Mouse (Mus musculus) kidney, postnatal 0 days (tissue): ENCODE data around the gene Erc1. TPM values are rescaled to one million over a fixed set of nuclear protein-coding genes. Genes with fewer than 3 reads are reported as not detected.

Source experiments
- ATAC-seq: fragments of 200-750 bp; cut with Nextera tagmentation; replicated peaks from 2 replicates; pipeline ENCODE4 v1.8.0; 2017; ENCODE audit warnings: low read depth, moderate number of reproducible peaks, moderate TSS enrichment, moderate library complexity; ENCODE audit not compliant: low FRiP score
- DNase-seq: peaks from one replicate; pipeline ENCODE4 v3.0.0-alpha.2; 2016; ENCODE audit warnings: low spot score
- H3K27ac ChIP-seq: fragments of 300-500 bp; sonication (generic); 2 replicates; pipeline ENCODE4 v1.5.1; 2014; ENCODE audit warnings: mild to moderate bottlenecking
- H3K27me3 ChIP-seq: fragments of 300-500 bp; sonication (generic); 2 replicates; pipeline ENCODE4 v1.6.1; 2014; ENCODE audit warnings: low read length, mixed read lengths; ENCODE audit not compliant: insufficient read depth
- H3K36me3 ChIP-seq: fragments of 300-500 bp; sonication (generic); 2 replicates; pipeline ENCODE4 v1.6.1; 2014; ENCODE audit warnings: low read length, mixed read lengths; ENCODE audit not compliant: insufficient read depth
- H3K4me1 ChIP-seq: fragments of 300-500 bp; sonication (generic); replicated peaks from 2 replicates; pipeline ENCODE4 v1.6.1; 2014; ENCODE audit warnings: antibody characterized with exemption, low read length, mixed read lengths; ENCODE audit not compliant: insufficient read depth
- H3K4me2 ChIP-seq: fragments of 300-500 bp; sonication (generic); 2 replicates; pipeline ENCODE4 v1.6.1; 2014; ENCODE audit warnings: mild to moderate bottlenecking, low read length, moderate library complexity, mixed read lengths
- H3K4me3 ChIP-seq: fragments of 300-500 bp; sonication (generic); replicated peaks from 2 replicates; pipeline ENCODE4 v1.5.1; 2014; ENCODE audit warnings: low read depth, low read length
- H3K9ac ChIP-seq: fragments of 300-500 bp; sonication (generic); 2 replicates; pipeline ENCODE4 v1.6.1; 2014; ENCODE audit warnings: low read depth, low read length
- H3K9me3 ChIP-seq: fragments of 300-500 bp; sonication (generic); replicated peaks from 2 replicates; pipeline ENCODE4 v1.6.1; 2016; ENCODE audit warnings: low read length, inconsistent platforms, mixed read lengths
- CTCF ChIP-seq: IDR thresholded peaks from 2 replicates; pipeline ENCODE4 v1.5.1; 2016; ENCODE audit warnings: antibody characterized with exemption, low read depth, mild to moderate bottlenecking, moderate library complexity
- WGBS: fragments of 180-500 bp; shearing (Covaris S2); extraction: QIAGEN DNeasy Blood & Tissue Kit; methylation state at CpG from one replicate; pipeline ENCODE4 v1.1.7; 2014; 5-methylcytosine and 5-hydroxymethylcytosine counted together
- polyA plus RNA-seq: library from polyadenylated mRNA; unstranded; fragments of >200 nt; fragmentation: Nextera tagmentation; extraction: Ambion mirVana; gene quantifications from 2 replicates; pipeline ENCODE4 v1.2.1, GENCODE M21; 2015

Gene Erc1
- 10.6 and 12.6 TPM in 2 replicates for polyA plus RNA-seq

DNA sequence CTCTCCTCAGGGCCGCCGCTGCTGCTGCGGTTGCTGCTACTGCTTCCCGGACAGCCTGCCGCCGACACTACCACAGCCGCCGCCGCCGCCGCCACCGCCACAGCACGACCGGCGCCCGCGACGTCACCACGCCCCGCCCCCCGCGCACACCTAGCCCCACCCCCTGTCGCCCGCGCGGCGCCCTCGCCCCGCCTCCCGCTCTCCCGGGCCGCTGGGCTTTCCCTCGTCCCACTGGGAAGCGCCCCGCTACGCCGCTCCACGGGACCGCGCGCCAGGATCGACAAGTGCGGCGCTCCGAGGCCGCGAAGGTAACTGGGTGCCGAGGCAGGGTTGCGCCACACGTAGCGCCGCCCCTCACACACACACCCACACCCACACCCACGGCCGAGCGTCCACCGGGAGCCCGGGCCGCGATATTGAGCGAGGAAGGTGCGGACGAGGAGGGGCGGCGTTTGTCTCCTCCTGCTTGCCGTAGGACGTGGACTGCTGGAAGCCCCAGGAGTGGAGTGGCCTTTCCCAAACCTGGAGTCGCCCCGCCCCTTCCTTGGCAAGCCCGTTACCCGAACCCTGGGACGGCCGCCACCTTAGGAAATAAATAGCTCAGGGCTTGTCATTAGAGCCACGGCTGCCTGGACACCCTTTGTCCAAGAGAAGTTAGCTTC lies at the start of gene Erc1:
Erc1 (minus strand) TSS at position 134 of the 662 bp plus-strand sequence.
- Histone ChIP-seq H3K9ac (peak within 1 kb of the TSS; percentile 82), H3K36me3 (no peaks in the 10 kb centered on the region), H3K9me3 (no peaks in the 10 kb centered on the region), H3K27ac (peak within 1 kb of the TSS; percentile 95), H3K4me1 (no peaks in the 10 kb centered on the region; the same call in 1 of the 2 replicates), H3K4me3 (peak within 1 kb of the TSS; percentile 99), H3K4me2 (peak within 1 kb of the TSS; percentile 84), H3K27me3 (no peaks in the 10 kb centered on the region)
- TF ChIP-seq CTCF = no peak; the same call in 1 of the 2 replicates
- DNase-seq = peak; percentile 96
- peak; percentile 96 for ATAC-seq
- WGBS = under 1% methylated on average over 72 of the region's 73 CpGs

DNA sequence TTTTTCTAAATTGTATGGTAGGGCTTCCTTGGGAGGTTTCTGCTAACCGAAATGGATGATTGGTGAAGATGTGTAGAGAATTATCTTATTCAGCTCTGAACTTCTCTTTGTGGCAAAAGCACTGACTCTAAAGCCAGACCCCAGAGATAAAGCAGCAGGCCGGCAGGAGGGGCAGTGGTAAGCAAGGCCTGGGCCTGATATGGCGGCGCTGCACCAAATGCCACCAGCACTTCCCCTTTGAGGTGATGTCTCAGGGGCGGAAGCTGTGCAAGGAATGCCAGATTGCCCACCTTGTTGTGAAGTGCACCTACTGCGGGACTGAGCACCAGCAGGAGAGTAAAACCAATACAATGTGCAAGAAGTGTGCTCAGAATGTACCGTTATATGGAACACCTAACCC lies 44.7 kb upstream of the Erc1 start:
- ATAC-seq (no peak), DNase-seq (no peak)
- no peak overlapping the region for H3K4me2 ChIP-seq
- no peak overlapping the region for H3K4me3 ChIP-seq
- H3K27me3 ChIP-seq = no peaks in the 10 kb centered on the region
- H3K27ac ChIP-seq = no peak overlapping the region
- H3K4me1 ChIP-seq = no peaks in the 10 kb centered on the region
- H3K36me3 ChIP-seq = no peaks in the 10 kb centered on the region
- no peak overlapping the region for H3K9ac ChIP-seq
- 85% methylated on average over 7 of the region's 7 CpGs for WGBS
- H3K9me3 ChIP-seq = no peaks in the 10 kb centered on the region
- TF ChIP-seq CTCF = no peak

DNA sequence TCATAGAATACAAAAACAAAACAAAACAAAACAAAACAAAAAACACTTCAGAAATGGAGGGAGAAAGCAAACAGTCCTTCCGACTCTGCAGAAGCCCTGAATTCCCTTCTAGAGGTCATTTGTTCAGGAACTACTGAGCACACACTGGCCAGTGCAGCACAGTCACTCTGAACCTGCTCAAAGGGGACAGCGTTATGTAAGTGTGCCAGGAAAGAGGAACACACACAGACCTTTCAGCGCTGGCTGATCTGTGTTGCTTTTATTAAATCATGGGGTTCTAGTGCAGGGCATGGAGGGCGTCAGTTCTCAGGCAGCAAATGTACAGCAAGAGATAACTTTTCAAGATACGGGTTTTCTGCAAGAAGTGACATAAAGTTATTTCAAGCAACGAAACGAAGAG lies 35.2 kb upstream of the Erc1 start:
- TF ChIP-seq CTCF = no peak
- H3K27ac ChIP-seq = no peak overlapping the region
- H3K4me2 ChIP-seq = no peak overlapping the region
- no peak overlapping the region for H3K4me3 ChIP-seq
- no peak overlapping the region for H3K9ac ChIP-seq
- no peaks in the 10 kb centered on the region for H3K4me1 ChIP-seq
- ATAC-seq (no peak), DNase-seq (no peak)
- H3K9me3 ChIP-seq = no peaks in the 10 kb centered on the region
- 68% methylated on average over 7 of the region's 7 CpGs for WGBS
- no peaks in the 10 kb centered on the region for H3K27me3 ChIP-seq
- H3K36me3 ChIP-seq = no peaks in the 10 kb centered on the region

DNA sequence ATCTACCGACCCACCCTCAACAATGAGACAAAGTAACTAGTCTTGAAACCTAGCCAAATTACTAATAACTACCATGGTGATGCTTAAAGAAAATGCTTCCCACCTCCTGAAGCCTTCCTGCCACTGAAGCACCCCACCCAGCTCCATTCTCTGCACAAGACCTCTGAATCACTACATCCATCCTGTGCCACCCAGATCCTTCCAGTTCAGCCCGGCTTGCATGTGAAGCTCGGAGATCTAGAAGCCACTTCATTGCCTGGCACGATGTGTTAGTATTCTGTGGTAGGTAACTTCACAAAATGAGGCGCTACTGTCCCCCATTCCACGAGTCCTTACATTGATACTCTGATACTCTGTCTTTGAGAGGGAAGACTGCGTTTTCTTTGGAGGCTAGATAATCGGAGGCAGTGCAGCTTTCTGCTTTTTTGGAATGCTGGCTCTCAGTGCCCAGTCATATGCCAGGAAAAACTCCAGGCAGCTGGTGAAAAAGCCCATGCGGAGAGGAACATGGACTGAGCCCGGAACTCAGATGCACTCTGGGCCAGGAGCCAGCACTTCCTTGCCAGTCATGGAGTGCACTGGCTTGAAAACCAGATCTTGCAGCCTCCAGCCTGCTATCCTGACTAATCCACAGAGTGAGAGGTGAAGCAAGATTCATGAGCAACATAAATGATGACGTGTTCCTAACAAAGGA lies 16.5 kb upstream of the Erc1 start:
- H3K4me1 ChIP-seq = no peaks in the 10 kb centered on the region
- no peak overlapping the region for H3K9ac ChIP-seq
- H3K4me3 ChIP-seq = no peak overlapping the region
- no peaks in the 10 kb centered on the region for H3K27me3 ChIP-seq
- ATAC-seq (no peak), DNase-seq (no peak)
- no peaks in the 10 kb centered on the region for H3K9me3 ChIP-seq
- TF ChIP-seq CTCF = no peak
- no peaks in the 10 kb centered on the region for H3K36me3 ChIP-seq
- H3K4me2 ChIP-seq = no peak overlapping the region
- no peak overlapping the region for H3K27ac ChIP-seq
- WGBS = 89% methylated on average over 11 of the region's 11 CpGs

DNA sequence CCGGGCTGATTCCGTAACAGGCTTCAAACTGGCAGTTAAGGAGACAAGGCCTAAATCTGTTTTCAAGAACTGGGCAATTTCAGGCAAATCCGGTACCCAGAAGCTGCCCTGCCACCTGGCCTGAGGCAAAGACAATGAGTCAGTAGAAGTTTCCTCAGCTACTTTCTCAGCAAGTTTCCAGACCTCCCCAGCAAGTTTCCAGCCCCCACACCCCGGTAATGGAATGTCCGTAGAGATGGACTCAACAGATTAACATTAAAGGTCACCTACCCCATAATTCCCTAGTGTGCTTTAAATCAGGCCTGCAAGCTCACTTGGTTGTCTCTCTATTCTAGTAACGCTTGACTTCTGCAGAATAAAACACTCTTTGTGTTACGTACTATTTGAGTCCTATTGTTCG lies 13.6 kb upstream of the Erc1 start:
- Histone ChIP-seq H3K4me2 (no peak overlapping the region), H3K4me1 (no peaks in the 10 kb centered on the region), H3K36me3 (no peaks in the 10 kb centered on the region), H3K4me3 (no peak overlapping the region), H3K9ac (no peak overlapping the region), H3K9me3 (no peaks in the 10 kb centered on the region), H3K27me3 (no peaks in the 10 kb centered on the region), H3K27ac (no peak overlapping the region; the same call in 1 of the 2 replicates)
- TF ChIP-seq CTCF = no peak
- ATAC-seq (no peak), DNase-seq (peak; percentile 7)
- WGBS = 60% methylated on average over 8 of the region's 8 CpGs

DNA sequence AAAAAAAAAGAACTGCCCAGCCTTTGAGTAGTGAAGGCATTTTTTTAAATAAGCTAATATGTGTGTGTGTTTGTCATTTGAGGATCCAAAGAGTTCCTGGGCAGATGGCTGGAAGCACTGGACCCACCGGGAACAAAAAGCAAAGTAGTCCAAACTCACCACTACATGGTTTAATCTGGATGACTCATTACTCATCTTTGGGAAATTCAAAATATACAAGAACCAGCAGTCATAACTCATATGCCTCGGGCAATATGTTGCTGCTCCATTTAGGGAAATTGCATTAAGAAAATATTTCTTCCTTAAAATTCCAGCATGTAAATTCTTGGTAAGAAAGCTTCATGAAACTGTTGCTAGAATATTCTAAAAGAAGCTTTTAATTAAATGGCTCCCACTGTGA lies 12.3 kb upstream of the Erc1 start:
- H3K27me3 ChIP-seq = no peaks in the 10 kb centered on the region
- H3K4me1 ChIP-seq = no peaks in the 10 kb centered on the region
- no peak overlapping the region for H3K4me3 ChIP-seq
- H3K9ac ChIP-seq = no peak overlapping the region
- no peaks in the 10 kb centered on the region for H3K9me3 ChIP-seq
- 84% methylated on average over 2 of the region's 2 CpGs for WGBS
- TF ChIP-seq CTCF = no peak
- no peaks in the 10 kb centered on the region for H3K36me3 ChIP-seq
- ATAC-seq (no peak), DNase-seq (no peak)
- no peak overlapping the region for H3K4me2 ChIP-seq
- no peak overlapping the region for H3K27ac ChIP-seq
